Mouse (Mus musculus) cerebellum, adult 18-20 months (tissue): Measurements from ENCODE around the gene Mbnl2.

Experiments
- DNase-seq, 2 experiments: peaks; one replicate each; pipeline ENCODE4 v3.0.0; 2021

Gene Mbnl2

DNA sequence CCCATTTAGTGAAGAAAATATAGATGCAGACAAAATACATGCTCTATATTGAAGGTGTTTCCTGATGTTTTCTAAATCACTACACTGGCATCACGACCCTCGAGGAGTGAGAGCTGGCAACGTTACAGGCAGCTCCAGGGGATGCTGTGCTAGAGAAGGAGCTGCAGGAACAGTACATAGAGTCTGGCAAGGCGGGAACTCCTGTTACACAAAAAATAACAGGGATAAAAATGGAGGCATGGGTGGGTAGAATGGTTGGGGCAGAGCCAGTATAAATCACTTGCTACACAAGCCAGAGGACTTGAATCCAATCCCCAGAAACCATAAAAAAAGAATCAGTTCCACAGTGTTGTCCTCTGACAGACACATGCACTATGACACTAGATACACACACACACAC is 165.8 kb downstream of the Mbnl2 start:
- DNase-seq, result no peak

DNA sequence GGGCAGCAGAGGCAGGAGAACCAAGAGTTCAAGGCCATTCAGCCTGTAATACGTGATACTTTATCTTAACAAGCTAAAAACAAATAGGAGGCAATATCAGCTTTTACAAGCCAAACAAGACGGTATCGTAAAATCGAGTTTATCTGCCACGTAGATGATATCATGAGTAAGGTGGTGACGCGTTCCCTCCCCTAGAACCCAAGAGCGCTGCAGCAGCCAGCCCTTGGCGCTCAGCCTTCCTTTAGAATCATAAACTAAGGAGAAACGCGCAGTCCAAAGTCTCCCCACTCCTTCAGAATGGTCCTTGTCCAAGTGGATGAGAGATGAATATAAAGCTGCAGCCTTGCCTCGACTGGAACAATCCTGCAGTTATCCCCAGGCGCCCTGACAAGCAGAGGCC is 166.4 kb downstream of the Mbnl2 start:
- DNase-seq, result no peak

DNA sequence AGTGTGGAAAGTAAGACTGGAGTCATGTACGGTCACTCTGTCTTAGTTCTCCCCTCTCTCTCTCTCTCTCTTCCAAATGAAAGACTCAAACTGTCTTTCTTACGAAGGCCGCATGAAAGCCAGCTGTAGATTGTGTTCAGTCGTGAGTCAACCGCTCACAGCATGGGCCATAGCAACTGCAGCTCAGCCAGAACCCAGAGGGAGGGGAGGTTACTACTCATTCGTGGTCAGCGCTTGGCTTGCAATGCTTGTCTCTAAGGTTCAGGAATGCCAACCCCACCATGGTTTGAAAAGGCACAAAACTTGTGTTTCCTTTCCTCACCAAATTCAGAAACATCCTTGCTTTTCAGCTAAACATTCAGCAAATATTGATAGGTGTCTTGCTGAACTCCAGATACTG is 178.8 kb downstream of the Mbnl2 start:
- DNase-seq, result no peak

DNA sequence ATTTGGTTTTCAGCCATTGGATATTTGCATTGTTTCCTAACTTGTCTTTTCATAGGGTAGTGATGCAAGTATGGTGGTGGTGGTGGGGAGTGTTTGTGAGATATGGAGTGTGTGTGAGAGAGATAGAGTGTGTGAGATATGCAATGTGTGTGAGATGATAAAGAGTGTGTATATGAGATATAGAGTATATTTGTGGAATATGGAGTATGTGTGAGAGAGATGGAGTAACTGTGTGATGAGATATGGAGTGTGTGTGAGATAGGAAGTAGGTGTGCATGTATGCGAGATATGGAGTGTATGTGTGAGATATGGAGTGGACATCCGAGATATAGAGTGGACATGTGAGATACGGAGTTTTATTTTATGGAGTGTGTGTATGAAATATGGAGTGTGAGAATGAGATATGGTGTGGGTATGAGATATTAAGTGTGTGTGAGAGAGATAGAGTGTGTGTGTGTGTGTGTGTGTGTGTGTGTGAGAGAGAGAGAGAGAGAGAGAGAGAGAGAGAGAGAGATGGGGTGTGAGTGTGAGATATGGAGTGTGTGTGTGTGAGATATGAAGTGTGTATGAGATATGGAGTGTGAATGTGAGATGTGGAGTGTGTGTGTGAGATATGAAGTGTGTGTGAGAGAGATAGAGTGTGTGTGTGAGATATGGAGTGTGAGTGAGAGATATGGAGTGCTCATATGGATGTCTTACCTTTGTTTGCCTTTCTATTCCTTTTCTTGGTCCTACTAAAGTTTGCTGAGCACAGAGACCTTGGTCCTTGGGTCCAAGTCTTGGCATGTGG is 188.7 kb downstream of the Mbnl2 start:
- DNase-seq, result no peak

DNA sequence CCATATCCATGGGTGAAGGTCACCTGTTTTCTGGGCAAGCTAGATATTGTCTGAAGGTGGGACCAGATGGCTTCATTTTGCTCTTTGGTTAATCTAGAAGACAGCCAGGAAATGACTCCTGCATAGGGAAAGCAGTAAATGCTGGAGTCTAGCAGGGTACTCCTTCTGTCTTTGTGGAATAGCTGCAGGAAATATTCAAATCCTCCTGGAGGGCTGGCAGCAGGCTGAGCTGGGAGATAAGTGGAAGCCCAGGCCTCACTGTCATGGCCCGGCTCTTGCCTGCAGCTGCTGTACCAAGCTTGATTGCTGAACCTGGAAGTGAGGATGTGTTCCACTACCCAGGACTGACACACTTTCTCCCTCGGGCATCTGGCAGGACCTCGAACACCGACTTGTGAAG is 191.3 kb downstream of the Mbnl2 start:
- no peak for DNase-seq

DNA sequence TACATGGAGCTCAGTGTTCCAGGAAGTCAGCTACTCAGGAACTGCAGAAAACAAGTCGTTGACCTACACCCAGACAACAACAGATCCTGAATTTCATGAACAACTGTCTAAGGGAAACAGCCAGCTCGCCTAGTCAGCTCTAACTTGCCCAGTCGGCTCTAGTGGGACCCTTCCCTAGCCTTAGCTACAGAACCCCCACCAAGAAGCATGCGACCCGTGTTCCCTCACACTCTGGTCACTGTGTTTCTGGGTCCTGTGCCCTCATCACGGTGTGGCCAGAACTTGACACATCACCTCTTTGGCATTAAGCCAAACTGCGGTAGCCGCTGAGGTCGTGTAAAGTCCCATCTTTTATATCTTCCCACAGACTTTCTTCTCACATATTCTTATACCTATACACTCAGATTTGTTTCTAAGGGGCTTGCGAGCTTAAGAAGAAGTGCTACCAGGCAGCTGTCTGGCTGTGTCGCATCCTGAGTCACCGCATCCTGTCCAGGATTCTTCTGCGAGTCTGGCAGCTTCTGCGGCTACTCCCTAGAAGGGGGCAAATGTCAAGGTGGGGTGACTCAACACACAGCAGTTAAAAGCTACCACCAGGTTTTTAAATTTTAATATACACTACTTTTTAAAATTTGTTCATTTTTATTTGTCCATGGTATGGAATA is 193.8 kb downstream of the Mbnl2 start:
- DNase-seq, result no peak

DNA sequence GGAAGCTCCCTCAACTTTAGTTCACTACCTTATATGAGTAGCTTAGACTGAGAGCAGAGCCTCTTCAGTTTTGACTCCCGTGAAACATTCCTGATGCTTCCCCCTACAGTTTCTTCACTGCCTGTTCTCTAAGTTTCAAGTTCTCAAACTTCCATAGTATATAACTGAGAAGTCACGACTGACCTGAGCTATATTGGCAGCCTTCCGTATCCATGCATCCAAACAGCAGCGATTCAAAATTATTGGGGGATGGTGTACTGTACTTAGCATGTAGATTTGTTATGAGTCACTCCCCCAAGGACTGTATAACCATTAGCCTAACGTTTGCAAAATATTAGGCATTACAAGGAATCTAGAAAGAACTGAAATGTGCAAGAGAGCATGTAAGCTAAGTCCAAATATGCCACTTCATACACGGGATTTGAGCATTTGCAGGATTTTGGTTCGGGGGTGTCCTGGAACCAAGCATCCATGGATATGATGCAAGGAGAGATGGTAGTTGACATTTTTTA is 200.8 kb downstream of the Mbnl2 start:
- DNase-seq, result no peak

DNA sequence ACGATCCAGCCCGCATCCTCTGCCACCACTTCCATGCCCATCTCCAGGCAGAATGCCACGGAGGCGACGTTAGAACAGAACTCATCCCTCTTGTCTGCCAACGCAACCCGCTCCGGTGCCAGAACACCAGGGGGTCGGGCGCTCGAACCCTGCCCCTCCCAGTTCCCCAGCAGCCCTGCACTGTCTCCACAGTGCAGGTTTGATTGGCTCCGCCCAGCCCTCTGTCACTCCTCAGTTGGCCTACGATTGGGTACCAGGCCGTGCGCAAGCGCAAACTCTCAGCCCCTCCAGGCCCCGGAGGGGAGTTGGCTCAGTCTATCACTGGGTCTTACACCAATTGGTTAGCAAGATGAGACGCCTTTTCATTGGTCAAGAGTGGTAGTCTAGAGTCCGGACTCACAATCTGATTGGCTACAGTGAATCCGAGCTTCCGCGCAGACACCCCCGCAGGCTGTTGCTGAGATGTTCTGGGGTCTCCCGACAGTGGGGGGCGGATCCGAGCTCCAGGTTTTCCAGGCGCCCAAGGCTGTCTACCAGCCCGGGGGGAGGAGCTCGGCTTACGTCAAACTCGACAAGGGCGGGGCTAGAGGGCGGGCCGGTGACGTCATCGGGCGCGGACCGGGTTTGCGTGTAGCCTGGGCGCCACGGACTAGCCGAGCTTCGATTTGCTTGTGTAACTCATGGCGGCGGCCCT is 202.0 kb downstream of the Mbnl2 start:
- DNase-seq, result peak; percentile 98 to 99

DNA sequence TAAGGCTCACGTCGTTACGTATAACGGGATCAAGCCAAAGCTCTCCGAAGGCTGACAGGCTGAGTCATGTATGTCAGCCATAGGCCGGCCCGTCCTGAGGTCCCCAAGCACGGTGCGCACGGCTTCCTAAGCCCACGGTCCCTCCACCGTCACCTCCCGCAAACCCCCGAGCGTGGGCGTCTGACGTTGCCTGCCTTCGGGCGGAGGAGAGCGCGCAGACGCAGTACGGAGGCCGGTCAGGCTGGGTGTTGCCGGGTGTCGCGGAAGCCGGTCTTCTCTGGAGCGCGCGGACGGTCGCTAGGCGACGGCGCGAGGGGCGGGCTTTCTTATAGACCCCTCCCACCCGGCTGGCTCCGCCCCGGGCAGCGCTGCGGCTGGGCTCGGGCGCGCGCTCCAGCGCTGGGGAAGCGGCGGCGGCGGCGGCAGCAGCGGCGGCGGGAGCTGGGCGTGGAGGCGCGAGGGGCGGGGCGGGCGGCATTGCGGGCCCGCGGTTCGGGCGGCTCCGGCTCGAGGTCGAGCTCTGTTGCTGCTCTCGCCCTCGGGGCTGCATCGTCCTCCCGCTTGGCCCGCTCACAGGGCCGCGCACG is 202.6 kb downstream of the Mbnl2 start, which contains the start of gene Rap2a:
Rap2a (plus strand) TSS at position 463 of the 587 bp plus-strand sequence.
- peak; percentile 98 for DNase-seq

DNA sequence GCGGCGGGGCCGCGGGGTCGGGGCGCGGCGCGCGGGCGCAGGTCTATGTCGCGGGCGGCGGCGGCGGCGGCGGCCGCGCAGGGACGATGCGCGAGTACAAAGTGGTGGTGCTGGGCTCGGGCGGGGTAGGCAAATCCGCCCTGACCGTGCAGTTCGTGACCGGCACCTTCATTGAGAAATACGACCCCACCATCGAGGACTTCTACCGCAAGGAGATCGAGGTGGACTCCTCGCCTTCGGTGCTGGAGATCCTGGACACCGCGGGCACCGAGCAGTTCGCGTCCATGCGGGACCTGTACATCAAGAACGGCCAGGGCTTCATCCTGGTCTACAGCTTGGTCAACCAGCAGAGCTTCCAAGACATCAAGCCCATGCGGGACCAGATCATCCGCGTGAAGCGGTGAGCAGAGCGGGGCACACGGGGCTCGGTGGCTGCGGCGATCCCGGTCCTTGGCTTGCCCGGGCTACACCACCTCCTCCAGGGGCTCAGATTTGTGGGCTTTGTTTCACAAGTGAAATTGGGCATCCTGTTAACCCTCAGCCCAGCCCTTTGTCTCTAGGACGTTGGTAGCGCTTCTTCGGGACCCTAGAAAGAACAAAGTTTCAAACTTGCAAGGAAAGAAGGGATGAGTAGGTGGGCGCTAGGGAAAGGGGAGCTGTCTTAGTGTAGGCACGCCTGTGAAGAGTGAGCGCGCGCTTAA is 203.3 kb downstream of the Mbnl2 start:
- DNase-seq, result peak in 1 of 2 experiments; percentile 51

DNA sequence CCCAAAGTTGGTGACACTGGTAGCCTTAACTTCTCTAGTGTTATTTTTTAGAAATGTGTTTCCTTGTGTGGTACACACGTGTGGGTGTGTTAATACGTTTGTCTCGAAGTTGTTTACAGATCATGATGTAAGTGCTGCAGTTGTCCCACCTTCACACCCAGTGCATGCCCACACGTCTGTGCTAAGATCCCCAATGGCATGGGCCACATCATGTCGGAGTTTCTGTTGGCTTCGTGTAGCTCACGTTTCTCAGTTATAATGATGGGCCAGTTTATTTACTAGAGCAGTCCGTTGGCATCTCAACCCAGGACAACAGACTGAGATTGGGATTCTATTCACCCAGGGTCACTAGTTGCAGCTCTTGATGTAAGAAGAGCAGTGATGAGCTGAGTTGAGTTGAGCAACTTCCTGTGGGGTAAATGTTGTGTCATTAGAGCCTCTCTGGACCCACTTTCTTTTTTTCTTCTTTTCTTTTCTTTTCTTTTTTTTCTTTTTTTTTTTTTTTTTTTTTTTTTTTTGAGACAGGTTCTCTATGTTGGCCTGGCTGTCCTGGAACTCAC is 205.0 kb downstream of the Mbnl2 start:
- DNase-seq, result no peak

DNA sequence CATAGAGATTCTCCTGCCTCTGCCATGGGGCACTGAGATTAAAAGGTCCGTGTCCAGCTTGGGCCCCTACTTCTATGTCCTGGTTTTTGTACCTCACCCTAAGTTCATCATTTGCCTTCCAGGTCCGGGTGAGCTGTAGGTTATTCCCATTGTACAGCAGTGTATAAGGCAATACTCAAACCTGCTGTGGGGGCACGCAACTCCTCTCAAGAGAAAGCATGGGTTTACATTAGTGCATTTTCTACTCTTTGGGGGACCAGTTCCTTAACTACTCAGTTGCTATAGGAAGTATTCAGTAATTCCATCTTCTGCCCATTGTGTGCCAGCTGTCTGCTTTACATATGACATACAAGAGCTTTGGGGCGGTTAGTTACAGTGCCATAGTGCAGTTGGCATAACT is 205.5 kb downstream of the Mbnl2 start:
- no peak for DNase-seq
